Mouse (Mus musculus): ENCODE results near the gene Camk2g. TPM values are rescaled to one million over a fixed set of nuclear protein-coding genes. Genes with fewer than 3 reads are reported as not detected.

Camk2g gene
- polyA plus RNA-seq, 1 experiment from 2014 or later: 43.7 TPM

GRCm38 (mm10) chr14:20783526-20783925 is 10.4 kb downstream of the Camk2g start:
- Histone ChIP-seq H3K27ac (ENCODE audit: low read length) (no peak overlapping the region), H3K9ac (ENCODE audit: low read length) (no peak overlapping the region), H3K27me3 (ENCODE audit: control insufficient read depth, insufficient read depth, low read length) (no peaks in the 10 kb centered on the region), H3K36me3 (ENCODE audit: control insufficient read depth, insufficient read depth, low read length) (peaks cover 4% of the 10 kb centered on the region; the same call in 1 of the 2 replicates), H3K4me3 (replicated peaks; ENCODE audit: low read length) (no peak overlapping the region), H3K9me3 (replicated peaks; ENCODE audit: control insufficient read depth, low read length) (no peaks in the 10 kb centered on the region), H3K4me2 (ENCODE audit: low read depth, low read length) (no peak overlapping the region), H3K4me1 (ENCODE audit: control insufficient read depth, insufficient read depth, low read length) (peaks cover 12% of the 10 kb centered on the region; the same call in 1 of the 2 replicates)
- no peak for ATAC-seq (ENCODE audit: insufficient read depth, low FRiP score)
- 92% methylated on average over 6 of the region's 6 CpGs for WGBS

- Histone ChIP-seq H3K4me2 (ENCODE audit: low read depth, low read length) (no peak overlapping the region), H3K4me3 (replicated peaks; ENCODE audit: low read length) (no peak overlapping the region), H3K27me3 (ENCODE audit: control insufficient read depth, insufficient read depth, low read length) (no peaks in the 10 kb centered on the region), H3K27ac (ENCODE audit: low read length) (no peak overlapping the region), H3K9ac (ENCODE audit: low read length) (no peak overlapping the region), H3K4me1 (ENCODE audit: control insufficient read depth, insufficient read depth, low read length) (peaks cover 12% of the 10 kb centered on the region; the same call in 1 of the 2 replicates), H3K9me3 (replicated peaks; ENCODE audit: control insufficient read depth, low read length) (no peaks in the 10 kb centered on the region), H3K36me3 (ENCODE audit: control insufficient read depth, insufficient read depth, low read length) (peaks cover 10% of the 10 kb centered on the region; the same call in 1 of the 2 replicates)
- WGBS: 85% methylated on average over 7 of the region's 7 CpGs
- ATAC-seq (ENCODE audit: insufficient read depth, low FRiP score): no peak
Measured at GRCm38 (mm10) chr14:20782860-20783259, 11.0 kb downstream of the Camk2g start.

- Histone ChIP-seq H3K4me1 (ENCODE audit: control insufficient read depth, insufficient read depth, low read length) (no peaks in the 10 kb centered on the region), H3K9me3 (replicated peaks; ENCODE audit: control insufficient read depth, low read length) (no peaks in the 10 kb centered on the region), H3K4me2 (ENCODE audit: low read depth, low read length) (no peak overlapping the region), H3K27ac (ENCODE audit: low read length) (no peak overlapping the region), H3K4me3 (replicated peaks; ENCODE audit: low read length) (no peak overlapping the region), H3K9ac (ENCODE audit: low read length) (no peak overlapping the region), H3K27me3 (ENCODE audit: control insufficient read depth, insufficient read depth, low read length) (no peaks in the 10 kb centered on the region), H3K36me3 (ENCODE audit: control insufficient read depth, insufficient read depth, low read length) (peaks cover 14% of the 10 kb centered on the region; the same call in 1 of the 2 replicates)
- 90% methylated on average over 8 of the region's 8 CpGs for WGBS
- no peak for ATAC-seq (ENCODE audit: insufficient read depth, low FRiP score)
Measured at GRCm38 (mm10) chr14:20780217-20780616, 13.7 kb downstream of the Camk2g start.

GRCm38 (mm10) chr14:20778496-20778895 is 15.4 kb downstream of the Camk2g start:
- Histone ChIP-seq H3K9me3 (replicated peaks; ENCODE audit: control insufficient read depth, low read length) (no peaks in the 10 kb centered on the region), H3K36me3 (ENCODE audit: control insufficient read depth, insufficient read depth, low read length) (peaks cover 14% of the 10 kb centered on the region; the same call in 1 of the 2 replicates), H3K4me2 (ENCODE audit: low read depth, low read length) (no peak overlapping the region), H3K4me1 (ENCODE audit: control insufficient read depth, insufficient read depth, low read length) (peaks cover under 1% of the 10 kb centered on the region; the same call in 1 of the 2 replicates), H3K9ac (ENCODE audit: low read length) (no peak overlapping the region), H3K27ac (ENCODE audit: low read length) (no peak overlapping the region), H3K27me3 (ENCODE audit: control insufficient read depth, insufficient read depth, low read length) (no peaks in the 10 kb centered on the region), H3K4me3 (replicated peaks; ENCODE audit: low read length) (no peak overlapping the region)
- 92% methylated on average over 8 of the region's 8 CpGs for WGBS
- no peak for ATAC-seq (ENCODE audit: insufficient read depth, low FRiP score)

- no peak overlapping the region for H3K27ac ChIP-seq (ENCODE audit: low read length)
- no peaks in the 10 kb centered on the region for H3K27me3 ChIP-seq (ENCODE audit: control insufficient read depth, insufficient read depth, low read length)
- H3K4me2 ChIP-seq (ENCODE audit: low read depth, low read length): no peak overlapping the region
- H3K4me3 ChIP-seq (replicated peaks; ENCODE audit: low read length): no peak overlapping the region
- no peaks in the 10 kb centered on the region for H3K9me3 ChIP-seq (replicated peaks; ENCODE audit: control insufficient read depth, low read length)
- no peak overlapping the region for H3K9ac ChIP-seq (ENCODE audit: low read length)
- peaks cover 11% of the 10 kb centered on the region; the same call in 1 of the 2 replicates for H3K36me3 ChIP-seq (ENCODE audit: control insufficient read depth, insufficient read depth, low read length)
- 47% methylated on average over 6 of the region's 6 CpGs for WGBS
- no peak for ATAC-seq (ENCODE audit: insufficient read depth, low FRiP score)
- H3K4me1 ChIP-seq (ENCODE audit: control insufficient read depth, insufficient read depth, low read length): peaks cover 4% of the 10 kb centered on the region; the same call in 1 of the 2 replicates
Measured at GRCm38 (mm10) chr14:20775661-20776060, 18.2 kb downstream of the Camk2g start.

- no peak overlapping the region for H3K9ac ChIP-seq (ENCODE audit: low read length)
- no peak; the same call in 1 of the 2 replicates for ATAC-seq (ENCODE audit: insufficient read depth, low FRiP score)
- H3K27ac ChIP-seq (ENCODE audit: low read length): no peak overlapping the region
- WGBS: 65% methylated on average over 3 of the region's 3 CpGs
- H3K4me1 ChIP-seq (ENCODE audit: control insufficient read depth, insufficient read depth, low read length): peaks cover 4% of the 10 kb centered on the region; the same call in 1 of the 2 replicates
- H3K27me3 ChIP-seq (ENCODE audit: control insufficient read depth, insufficient read depth, low read length): no peaks in the 10 kb centered on the region
- H3K36me3 ChIP-seq (ENCODE audit: control insufficient read depth, insufficient read depth, low read length): peaks cover 10% of the 10 kb centered on the region
- H3K4me2 ChIP-seq (ENCODE audit: low read depth, low read length): no peak overlapping the region
- no peak overlapping the region for H3K4me3 ChIP-seq (replicated peaks; ENCODE audit: low read length)
- H3K9me3 ChIP-seq (replicated peaks; ENCODE audit: control insufficient read depth, low read length): no peaks in the 10 kb centered on the region
Measured at GRCm38 (mm10) chr14:20773410-20773809, 20.5 kb downstream of the Camk2g start.

- 0 out of 2 replicates have a peak overlapping the region, but pooled peaks have one; percentile 24 for H3K27ac ChIP-seq (ENCODE audit: low read length)
- 54% methylated on average over 6 of the region's 6 CpGs for WGBS
- no peak overlapping the region for H3K4me2 ChIP-seq (ENCODE audit: low read depth, low read length)
- no peak overlapping the region for H3K4me3 ChIP-seq (replicated peaks; ENCODE audit: low read length)
- H3K4me1 ChIP-seq (ENCODE audit: control insufficient read depth, insufficient read depth, low read length): peaks cover 4% of the 10 kb centered on the region; the same call in 1 of the 2 replicates
- H3K27me3 ChIP-seq (ENCODE audit: control insufficient read depth, insufficient read depth, low read length): no peaks in the 10 kb centered on the region
- no peak overlapping the region for H3K9ac ChIP-seq (ENCODE audit: low read length)
- peaks cover 7% of the 10 kb centered on the region for H3K36me3 ChIP-seq (ENCODE audit: control insufficient read depth, insufficient read depth, low read length)
- H3K9me3 ChIP-seq (replicated peaks; ENCODE audit: control insufficient read depth, low read length): no peaks in the 10 kb centered on the region
- no peak for ATAC-seq (ENCODE audit: insufficient read depth, low FRiP score)
Measured at GRCm38 (mm10) chr14:20772808-20773207, 21.1 kb downstream of the Camk2g start.

- no peak overlapping the region for H3K4me2 ChIP-seq (ENCODE audit: low read depth, low read length)
- ATAC-seq (ENCODE audit: insufficient read depth, low FRiP score): no peak
- H3K4me1 ChIP-seq (ENCODE audit: control insufficient read depth, insufficient read depth, low read length): peaks cover 4% of the 10 kb centered on the region; the same call in 1 of the 2 replicates
- no peaks in the 10 kb centered on the region for H3K9me3 ChIP-seq (replicated peaks; ENCODE audit: control insufficient read depth, low read length)
- WGBS: 63% methylated on average over 3 of the region's 3 CpGs
- no peaks in the 10 kb centered on the region for H3K27me3 ChIP-seq (ENCODE audit: control insufficient read depth, insufficient read depth, low read length)
- no peak overlapping the region for H3K9ac ChIP-seq (ENCODE audit: low read length)
- no peak overlapping the region for H3K4me3 ChIP-seq (replicated peaks; ENCODE audit: low read length)
- peaks cover 3% of the 10 kb centered on the region; the same call in 1 of the 2 replicates for H3K36me3 ChIP-seq (ENCODE audit: control insufficient read depth, insufficient read depth, low read length)
- no peak overlapping the region for H3K27ac ChIP-seq (ENCODE audit: low read length)
Measured at GRCm38 (mm10) chr14:20771941-20772340, 21.9 kb downstream of the Camk2g start.

- 63% methylated on average over 5 of the region's 5 CpGs for WGBS
- H3K27ac ChIP-seq (ENCODE audit: low read length): peak overlapping the region; percentile 74
- H3K4me2 ChIP-seq (ENCODE audit: low read depth, low read length): no peak overlapping the region
- peak; percentile 57; the same call in 1 of the 2 replicates for ATAC-seq (ENCODE audit: insufficient read depth, low FRiP score)
- H3K9ac ChIP-seq (ENCODE audit: low read length): no peak overlapping the region
- H3K9me3 ChIP-seq (replicated peaks; ENCODE audit: control insufficient read depth, low read length): no peaks in the 10 kb centered on the region
- H3K36me3 ChIP-seq (ENCODE audit: control insufficient read depth, insufficient read depth, low read length): peaks cover 3% of the 10 kb centered on the region; the same call in 1 of the 2 replicates
- H3K27me3 ChIP-seq (ENCODE audit: control insufficient read depth, insufficient read depth, low read length): no peaks in the 10 kb centered on the region
- peaks cover 4% of the 10 kb centered on the region; the same call in 1 of the 2 replicates for H3K4me1 ChIP-seq (ENCODE audit: control insufficient read depth, insufficient read depth, low read length)
- H3K4me3 ChIP-seq (replicated peaks; ENCODE audit: low read length): no peak overlapping the region
Measured at GRCm38 (mm10) chr14:20768581-20768980, 25.3 kb downstream of the Camk2g start.

Data from stomach, embryonic 16.5 days (tissue).